Mouse (Mus musculus) MEL (cell line): ENCODE results near the gene Haao.

ENCODE experiments used
- BHLHE40 ChIP-seq: IDR thresholded peaks from 2 replicates; pipeline ENCODE4 v1.6.1; 2012; ENCODE audit warnings: low read depth, mild to moderate bottlenecking, inconsistent platforms, low read length, improper control_type of control experiment, borderline replicate concordance
- CTCF ChIP-seq, 3 experiments: IDR thresholded peaks in 2 of 3; conservative IDR thresholded peaks in 1 of 3; 2 replicates each; pipeline ENCODE4 v1.5.1; 2011 to 2012; ENCODE audit warnings: low read length in 3 of 3, low read depth in 2 of 3, mild to moderate bottlenecking in 2 of 3, improper control_type of control experiment in 1 of 3, inconsistent platforms in 1 of 3, mixed read lengths in 1 of 3, moderate library complexity in 1 of 3; ENCODE audit not compliant: control insufficient read depth in 1 of 3, insufficient read depth in 1 of 3, poor library complexity in 1 of 3, severe bottlenecking in 1 of 3
- POLR2AphosphoS2 ChIP-seq: IDR thresholded peaks from 2 replicates; pipeline ENCODE4 v1.6.1; 2011; ENCODE audit warnings: low read length, improper control_type of control experiment
- TBP ChIP-seq: IDR thresholded peaks from 2 replicates; pipeline ENCODE4 v1.8.0; 2011; ENCODE audit warnings: low read depth, low read length, improper control_type of control experiment

DNA sequence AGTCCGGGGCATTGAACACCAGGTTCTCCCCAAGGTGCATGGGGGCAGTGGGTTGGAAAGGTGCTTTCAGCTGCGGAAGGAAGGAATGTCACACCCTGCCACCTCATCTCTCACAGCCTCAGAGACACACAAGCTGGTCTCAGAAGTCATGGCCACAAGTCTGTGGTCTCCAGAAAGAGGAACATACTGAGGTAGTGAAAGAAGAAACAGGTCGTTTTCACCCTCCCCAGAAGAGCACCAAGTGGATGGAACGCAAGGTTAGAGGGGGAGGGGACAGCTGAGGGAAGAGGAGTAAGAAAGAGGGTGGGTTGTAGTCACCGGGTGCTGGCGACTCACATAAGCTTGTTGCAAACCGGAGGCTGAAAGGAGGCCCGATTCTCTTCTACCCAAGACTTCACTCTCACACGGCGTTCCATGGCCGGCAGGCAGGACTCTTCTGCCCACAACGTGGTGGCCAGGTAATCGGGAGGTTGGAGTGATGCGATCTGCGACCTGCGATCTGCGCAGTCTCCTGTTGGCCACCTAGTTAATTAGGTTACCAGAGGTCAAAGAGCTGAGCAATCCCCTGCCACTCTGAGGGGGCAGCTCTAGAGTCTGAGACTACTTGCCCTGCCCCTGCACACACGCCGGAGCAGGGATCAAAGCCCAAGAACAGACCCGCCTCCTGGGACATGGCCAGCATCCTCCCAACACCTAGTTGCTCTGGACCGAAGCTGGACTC, 1.3 kb downstream of the Haao start:
- TF ChIP-seq POLR2AphosphoS2 (no peak), CTCF (IDR thresholded peaks at IDR 0.05 in 2 of 3, conservative IDR thresholded peaks at IDR 0.05 in 1 of 3; ENCODE audit: control insufficient read depth in 1 of 3, insufficient read depth in 1 of 3, low read depth in 2 of 3, low read length in 3 of 3, poor library complexity in 1 of 3, severe bottlenecking in 1 of 3) (no peak), BHLHE40 (no peak), TBP (no peak)
